Mouse (Mus musculus): Measurements from ENCODE around the gene Six4. TPM values are rescaled to one million over a fixed set of nuclear protein-coding genes. Genes with fewer than 3 reads are reported as not detected.
"Not testable (repeated sequence)": the region's sequence is repeated elsewhere in the genome, so short reads cannot be mapped to it uniquely, and the experiment has no call there.

The Six4 gene
- 1 to 10 TPM; 2.4 to 2.7 TPM for total RNA-seq (2021)
- long read RNA-seq, experiment 1 = 0 reads
- long read RNA-seq, experiment 2 = 0 reads

DNA sequence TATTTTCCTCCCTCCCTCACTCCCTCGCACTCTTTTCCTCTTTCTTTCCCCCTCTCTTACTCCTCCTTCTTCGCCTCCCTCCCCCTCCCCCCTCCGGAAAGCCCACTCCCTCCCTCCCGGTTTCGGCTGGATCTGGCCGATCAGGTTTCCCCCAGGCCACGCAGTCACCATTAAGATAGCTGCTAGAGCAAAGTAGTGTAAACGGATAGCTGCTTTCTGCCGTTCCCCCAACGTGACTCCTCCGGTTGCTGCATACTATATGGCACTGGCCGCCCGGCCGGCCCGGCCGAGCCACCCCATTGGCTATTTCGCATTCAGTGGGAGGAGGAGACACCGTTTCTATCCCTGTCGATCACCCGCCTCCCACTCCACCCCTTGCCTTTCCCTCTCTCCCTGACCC, at the start of gene Six4:
Gene Six4 (minus strand): TSS at position 261 of the 400 bp plus-strand sequence.
- intact Hi-C loops (cut with DNase I) = loop anchor here (5.0 kb wide), 2 partner anchors 66 to 394 kb away; no protein-coding TSS in a partner anchor
- Histone ChIP-seq H3K4me3 (peak within 1 kb of the TSS; percentile 57), H3K27ac (peak within 1 kb of the TSS; percentile 25)
- peak; percentile 29 to 58 for DNase-seq (ENCODE audit: extremely low spot score in 1 of 2, low spot score in 2 of 2)
- TF ChIP-seq CTCF (IDR thresholded peaks at IDR 0.05) = no peak

DNA sequence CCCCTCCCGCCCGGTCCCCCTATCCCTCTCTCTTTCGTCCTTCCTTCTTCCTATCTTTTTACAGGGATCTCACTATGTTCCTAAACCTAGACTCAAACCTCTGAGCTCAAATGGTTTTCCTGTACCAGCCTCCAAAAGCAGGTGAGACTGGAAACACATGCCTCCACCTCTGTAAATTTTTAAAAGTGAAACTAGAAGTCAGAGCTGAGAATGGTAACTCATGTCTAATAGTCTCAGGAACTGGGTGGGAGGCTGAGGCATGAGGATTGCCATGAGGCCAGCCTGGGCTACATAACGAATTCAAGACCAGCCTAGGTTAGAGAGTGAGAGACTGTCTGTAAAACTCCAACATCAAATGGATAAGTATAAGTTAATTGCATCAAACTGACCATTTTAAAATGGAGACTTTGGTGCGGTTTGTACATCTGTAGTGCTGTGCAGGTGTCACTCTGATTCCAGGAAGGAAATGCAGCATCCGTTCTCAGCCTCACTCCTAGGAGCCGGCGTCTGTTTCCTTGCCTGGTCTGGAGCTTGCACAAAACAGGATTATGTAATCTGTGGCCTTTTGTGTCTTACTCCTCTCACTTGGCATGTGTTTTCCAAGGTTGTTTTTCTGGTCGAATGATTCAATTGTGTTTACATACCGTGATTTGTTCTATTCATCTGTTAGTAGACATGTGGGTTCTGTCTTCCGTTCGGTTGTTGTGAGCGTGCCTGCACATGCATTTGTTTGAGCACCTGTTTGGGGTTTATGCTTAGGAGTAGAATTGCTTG, 49.3 kb upstream of the Six4 start:
- intact Hi-C loops (cut with DNase I) = no loop called here
- H3K27ac ChIP-seq = no peak overlapping the region
- H3K4me3 ChIP-seq = no peak overlapping the region
- no peak for DNase-seq (ENCODE audit: extremely low spot score in 1 of 2, low spot score in 2 of 2)
- no peak for TF ChIP-seq CTCF (IDR thresholded peaks at IDR 0.05)

DNA sequence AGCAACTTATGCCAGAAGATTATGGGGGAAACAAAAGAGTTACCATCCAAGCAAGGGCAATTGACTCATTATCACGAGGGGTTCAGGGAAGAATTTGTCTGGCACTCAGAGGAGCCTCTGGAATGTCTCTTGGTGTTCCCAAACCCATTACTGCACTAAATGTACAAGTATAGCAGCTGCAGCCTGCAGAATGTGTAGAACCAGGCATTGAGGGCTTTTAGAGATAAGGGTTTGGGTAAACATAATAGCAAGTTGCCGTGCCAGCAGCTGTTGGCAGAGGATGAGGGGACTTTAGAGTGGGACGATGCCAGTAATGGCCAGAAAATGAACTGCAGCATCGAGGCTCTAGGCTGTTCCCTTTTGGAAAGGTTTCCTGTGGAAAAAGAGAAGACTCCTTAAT, 47.1 kb upstream of the Six4 start:
- no peak for DNase-seq (ENCODE audit: extremely low spot score in 1 of 2, low spot score in 2 of 2)
- H3K27ac ChIP-seq = no peak overlapping the region
- no peak overlapping the region for H3K4me3 ChIP-seq
- TF ChIP-seq CTCF (IDR thresholded peaks at IDR 0.05) = peak; percentile 4
- intact Hi-C loops (cut with DNase I) = no loop called here

DNA sequence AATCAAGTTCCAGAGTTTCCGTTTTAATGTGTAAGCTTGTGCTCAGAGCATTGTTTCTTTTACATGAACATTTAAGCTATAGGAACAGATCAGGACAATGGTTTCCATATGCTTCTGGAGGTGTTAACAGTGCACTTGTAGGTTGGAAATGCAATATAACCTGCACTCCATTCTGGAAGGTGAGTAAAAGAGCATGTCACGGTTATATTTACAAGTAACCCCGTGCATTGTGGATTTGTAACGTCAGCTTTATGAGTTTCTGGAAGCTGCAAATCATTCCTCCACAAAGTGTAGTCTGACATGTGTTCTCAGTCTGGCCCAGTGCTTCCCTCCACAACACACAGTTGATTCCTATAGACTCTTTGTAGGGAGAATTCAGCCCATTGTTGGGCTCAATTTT, 40.9 kb upstream of the Six4 start:
- Histone ChIP-seq H3K4me3 (no peak overlapping the region), H3K27ac (no peak overlapping the region)
- no peak for DNase-seq (ENCODE audit: extremely low spot score in 1 of 2, low spot score in 2 of 2)
- TF ChIP-seq CTCF (IDR thresholded peaks at IDR 0.05) = no peak
- intact Hi-C loops (cut with DNase I) = no loop called here

DNA sequence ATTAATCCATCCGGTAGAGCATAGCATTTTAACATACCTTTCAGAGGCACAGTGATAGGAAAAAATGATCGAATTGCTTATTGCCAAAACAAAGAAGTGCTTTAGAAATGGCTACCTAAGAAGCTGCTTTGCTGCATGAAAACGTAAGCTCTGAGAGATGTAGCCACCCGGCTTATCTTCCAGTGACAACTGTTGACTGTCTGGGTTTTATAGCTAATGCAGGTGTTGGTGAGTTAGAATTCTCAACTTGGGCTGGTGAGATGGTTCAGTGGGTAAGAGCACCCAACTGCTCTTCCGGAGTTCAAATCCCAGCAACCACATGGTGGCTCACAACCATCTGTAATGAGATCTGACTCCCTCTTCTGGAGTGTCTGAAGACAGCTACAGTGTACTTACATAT, 37.8 kb upstream of the Six4 start:
- intact Hi-C loops (cut with DNase I); DNase-seq (ENCODE audit: extremely low spot score in 1 of 2, low spot score in 2 of 2): not testable (repeated sequence)

DNA sequence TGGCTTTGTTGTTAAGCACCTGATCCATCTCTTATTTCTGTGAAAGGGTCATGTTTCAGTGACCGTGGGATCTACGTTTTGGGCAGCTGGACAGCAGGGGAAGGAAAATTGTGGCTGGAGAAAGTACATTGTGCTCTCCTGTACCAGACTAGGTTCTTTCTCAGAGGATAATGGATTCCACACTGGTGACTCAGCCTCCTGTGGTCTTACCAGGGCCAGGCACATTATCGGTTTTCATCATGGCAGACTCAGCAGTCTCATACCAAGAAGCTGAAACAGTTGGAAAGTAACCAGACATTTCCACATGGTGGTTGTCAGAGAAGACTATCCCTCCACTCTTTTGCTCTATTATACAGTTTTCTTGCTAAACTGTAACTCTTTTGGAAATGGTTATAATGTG, 34.0 kb upstream of the Six4 start:
- intact Hi-C loops (cut with DNase I) = no loop called here
- Histone ChIP-seq H3K27ac (no peak overlapping the region), H3K4me3 (no peak overlapping the region)
- DNase-seq (ENCODE audit: extremely low spot score in 1 of 2, low spot score in 2 of 2) = no peak
- no peak for TF ChIP-seq CTCF (IDR thresholded peaks at IDR 0.05)

More for the DNA sequence above, 37.8 kb upstream of the Six4 start:
- H3K27ac ChIP-seq, H3K4me3 ChIP-seq: not testable (repeated sequence)

DNA sequence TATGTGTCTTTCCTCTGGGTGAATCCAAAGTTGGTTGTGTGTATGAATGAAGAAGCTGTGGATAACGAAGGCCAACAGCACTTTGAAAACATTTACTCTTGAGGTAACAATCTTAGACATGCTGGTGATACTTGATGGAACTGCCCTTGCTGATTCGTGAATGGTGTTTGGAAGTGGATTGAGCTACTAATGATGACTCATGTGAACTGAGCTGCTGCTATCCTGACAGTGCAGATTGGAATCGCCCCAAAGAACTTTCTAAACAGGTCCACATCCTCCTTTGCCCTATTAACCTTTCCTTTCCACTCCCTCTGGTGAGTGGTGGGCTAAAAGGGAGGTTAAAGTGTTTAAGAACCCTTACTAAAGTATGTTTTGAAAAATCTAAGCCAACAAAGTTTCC, 27.5 kb upstream of the Six4 start:
- intact Hi-C loops (cut with DNase I) = no loop called here
- H3K4me3 ChIP-seq = no peak overlapping the region
- no peak for DNase-seq (ENCODE audit: extremely low spot score in 1 of 2, low spot score in 2 of 2)
- no peak overlapping the region for H3K27ac ChIP-seq
- no peak for TF ChIP-seq CTCF (IDR thresholded peaks at IDR 0.05)

DNA sequence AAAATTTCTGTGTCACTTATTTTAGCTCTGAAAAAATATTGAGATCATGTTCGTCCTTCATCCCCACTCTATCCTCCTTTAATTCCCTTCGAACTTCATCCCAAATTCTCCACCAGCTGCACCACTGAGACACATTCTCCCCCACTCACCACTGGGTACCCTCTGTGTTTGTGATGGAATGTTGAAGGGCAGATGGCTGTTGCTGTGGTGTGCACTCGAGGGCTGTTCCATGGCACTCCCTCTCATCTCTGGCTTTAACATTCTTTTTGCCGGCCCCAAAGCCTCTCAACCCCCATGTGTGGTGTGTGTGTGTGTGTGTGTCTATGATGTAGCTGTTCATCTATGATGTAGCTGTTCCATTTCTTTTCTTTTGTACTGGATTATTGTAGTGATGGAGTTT, 12.0 kb upstream of the Six4 start:
- TF ChIP-seq CTCF (IDR thresholded peaks at IDR 0.05) = no peak
- intact Hi-C loops (cut with DNase I) = no loop called here
- H3K4me3 ChIP-seq = no peak overlapping the region
- no peak for DNase-seq (ENCODE audit: extremely low spot score in 1 of 2, low spot score in 2 of 2)
- H3K27ac ChIP-seq = no peak overlapping the region

DNA sequence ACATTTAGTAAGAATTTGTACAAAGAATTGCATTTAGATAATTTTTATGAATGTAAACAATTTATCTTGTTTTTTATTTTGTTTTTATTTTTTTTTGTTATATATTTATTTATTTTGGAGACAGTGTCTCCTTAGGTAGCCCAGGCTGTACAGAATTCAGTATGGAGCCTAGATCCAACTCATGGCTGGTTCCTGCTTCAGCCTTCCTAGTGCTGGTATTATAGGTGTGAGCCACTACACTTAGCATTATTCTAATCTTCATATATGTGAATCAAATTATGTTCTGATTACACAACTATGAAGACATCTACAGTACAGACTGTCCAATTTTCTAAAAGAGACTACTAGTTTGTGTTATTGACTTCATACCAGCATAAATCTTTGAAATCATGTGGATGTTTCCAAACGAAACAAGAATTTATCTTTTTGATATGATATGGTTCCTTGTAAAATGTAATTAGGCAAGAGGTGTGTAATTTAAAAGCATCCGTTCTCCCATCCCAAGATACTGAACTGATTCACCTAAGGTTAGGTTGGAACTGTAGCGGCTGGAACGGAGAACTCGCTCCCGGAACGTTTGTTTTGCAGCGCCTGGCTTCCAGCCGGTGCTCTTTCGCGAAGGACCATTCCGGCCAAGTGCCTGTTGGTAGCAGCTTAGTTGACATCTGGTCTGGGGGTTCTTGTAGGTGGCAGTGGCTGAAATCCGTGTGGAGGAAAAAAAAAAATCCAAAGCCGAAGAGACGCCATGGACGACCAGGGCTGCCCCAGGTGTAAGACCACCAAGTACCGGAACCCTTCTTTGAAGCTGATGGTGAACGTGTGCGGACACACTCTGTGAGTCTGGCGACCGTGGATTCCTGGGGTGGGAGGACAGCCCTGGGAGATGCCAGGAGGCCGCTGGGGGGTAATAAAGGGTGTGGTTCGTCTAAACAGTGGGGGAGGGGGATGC, 10.1 kb upstream of the Six4 start, which contains the start of gene Mnat1:
Gene Mnat1 (plus strand): TSS at position 625 of the 949 bp plus-strand sequence.
- intact Hi-C loops (cut with DNase I) = loop anchor here (5.0 kb wide), 1 partner anchor 164 kb away; the partner anchor contains the start of genes Slc38a6 and Trmt5
- Histone ChIP-seq H3K4me3 (peak within 1 kb of the TSS; percentile 84), H3K27ac (peak within 1 kb of the TSS; percentile 66)
- no peak for TF ChIP-seq CTCF (IDR thresholded peaks at IDR 0.05)
- DNase-seq (ENCODE audit: extremely low spot score in 1 of 2, low spot score in 2 of 2) = peak; percentile 82 to 88

DNA sequence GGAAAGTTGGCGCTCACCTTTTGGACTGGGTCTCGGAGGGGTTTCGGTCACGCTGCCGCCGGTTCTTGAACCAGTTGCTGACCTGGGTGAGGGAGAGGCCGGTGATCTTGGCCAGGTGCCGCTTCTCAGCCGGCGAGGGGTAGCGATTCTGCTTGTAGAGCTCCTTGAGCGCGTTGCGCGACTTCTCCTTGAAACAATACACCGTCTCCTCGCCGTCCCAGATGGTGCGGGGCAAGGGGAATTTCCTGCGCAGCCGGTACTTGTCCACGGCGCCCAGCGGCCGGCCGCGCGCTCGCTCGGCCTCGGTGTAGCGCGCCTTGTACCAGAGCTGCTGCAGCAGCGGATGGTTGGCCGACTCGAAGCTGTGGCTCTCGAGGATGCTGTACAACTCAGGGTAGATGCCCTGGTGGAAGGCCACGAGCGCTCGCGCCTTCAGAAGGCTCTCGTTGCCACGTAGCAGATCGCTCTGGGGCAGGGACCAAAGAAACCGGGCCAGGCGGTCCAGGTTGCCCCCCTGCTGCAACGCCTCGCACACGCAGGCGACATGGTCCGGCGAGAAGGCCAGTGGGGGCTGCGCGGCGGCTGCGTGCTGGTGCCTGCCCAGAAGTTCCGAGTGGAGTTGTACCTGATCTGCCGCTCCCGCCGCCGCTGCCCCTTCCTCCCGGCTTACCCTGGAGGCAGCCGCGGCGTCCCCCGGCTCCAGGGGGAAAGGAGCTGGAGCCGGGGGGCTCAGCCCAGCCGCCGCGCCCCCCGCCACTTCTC, 749 bp downstream of the Six4 start:
- no peak; the same call in 1 of the 2 replicates for TF ChIP-seq CTCF (IDR thresholded peaks at IDR 0.05)
- DNase-seq (ENCODE audit: extremely low spot score in 1 of 2, low spot score in 2 of 2) = peak in 1 of 2 experiments; percentile 34
- Histone ChIP-seq H3K4me3 (peak overlapping the region; percentile 57), H3K27ac (peak overlapping the region; percentile 25)
- intact Hi-C loops (cut with DNase I) = loop anchor here (5.0 kb wide), 2 partner anchors 65 to 395 kb away; no protein-coding TSS in a partner anchor
